Comparison of ENCODE assay signal across 12 mouse cellular contexts in the genomic region with DNA sequence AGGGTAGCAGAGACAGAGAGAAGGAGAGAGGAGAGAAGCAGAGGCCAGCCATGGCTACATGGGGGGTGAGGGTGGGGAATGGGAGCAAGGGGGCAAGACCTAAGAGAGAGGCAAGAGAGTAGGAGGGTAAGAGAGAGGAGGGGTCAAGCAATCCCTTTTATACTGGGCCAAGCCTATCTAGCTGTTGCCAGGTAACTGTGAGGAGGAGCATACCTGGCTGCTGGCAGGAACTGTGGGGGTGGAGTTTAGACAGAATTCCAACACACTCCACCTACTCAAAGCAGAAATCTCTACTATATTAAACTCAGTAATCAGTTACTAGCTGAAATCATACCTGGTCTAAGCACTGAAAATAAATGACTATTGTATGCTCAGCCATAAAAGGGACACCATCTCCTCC. TPM values are rescaled to one million over a fixed set of nuclear protein-coding genes. Genes with fewer than 3 reads are reported as not detected.
DNase-seq lines count a peak whose midpoint lies in the region; ATAC-seq lines count a peak whose summit lies in the region.
"Had no signal": no experiment of that assay in that cellular context is flagged by ENCODE, and none has a peak within 500 bp of the region (broad histone marks: within the 10 kb centered on the region; RNA-seq: fewer than 3 reads in every experiment).

No protein-coding gene starts in this region.

- H3K9me3 ChIP-seq in embryonic facial prominence, embryonic 15.5 days (replicated peaks): no peaks in the 10 kb centered on the region
- no peaks in the 10 kb centered on the region for H3K9me3 ChIP-seq in limb, embryonic 13.5 days
- no peaks in the 10 kb centered on the region for H3K9me3 ChIP-seq in stomach, embryonic 14.5 days (ENCODE audit: control insufficient read depth, low read depth, low read length)
- no peaks in the 10 kb centered on the region for H3K9me3 ChIP-seq in hindbrain, embryonic 10.5 days
- H3K9me3 ChIP-seq: G1E had no signal

- peak; percentile 56 for DNase-seq in kidney, adult 11 months
- DNase-seq in kidney, postnatal 4 days: no peak
- DNase-seq in c-Kit-positive CD71-positive TER-119-positive erythroid progenitor cells, embryonic 14.5 days (ENCODE audit: low spot score): no peak
- DNase-seq in hindbrain, embryonic 10.5 days (ENCODE audit: low spot score): no peak
- no peak for DNase-seq in urinary bladder, postnatal 14 days (ENCODE audit: low spot score)
- DNase-seq: adrenal gland, postnatal 25 days; gastrocnemius, postnatal 36 days; layer of hippocampus, postnatal 36 days had no signal

- H3K27ac ChIP-seq in embryonic facial prominence, embryonic 15.5 days (replicated peaks): no peak overlapping the region
- no peak overlapping the region for H3K27ac ChIP-seq in limb, embryonic 13.5 days
- no peak overlapping the region for H3K27ac ChIP-seq in stomach, embryonic 14.5 days (ENCODE audit: low read length)
- H3K27ac ChIP-seq in hindbrain, embryonic 10.5 days: no peak overlapping the region

- no peaks in the 10 kb centered on the region for H3K36me3 ChIP-seq in embryonic facial prominence, embryonic 15.5 days
- no peaks in the 10 kb centered on the region for H3K36me3 ChIP-seq in limb, embryonic 13.5 days
- no peaks in the 10 kb centered on the region for H3K36me3 ChIP-seq in stomach, embryonic 14.5 days (ENCODE audit: control insufficient read depth, insufficient read depth, low read length)
- peaks cover 9% of the 10 kb centered on the region for H3K36me3 ChIP-seq in hindbrain, embryonic 10.5 days

- no peak overlapping the region for H3K9ac ChIP-seq in embryonic facial prominence, embryonic 15.5 days
- H3K9ac ChIP-seq in limb, embryonic 13.5 days: no peak overlapping the region
- H3K9ac ChIP-seq in stomach, embryonic 14.5 days (replicated peaks; ENCODE audit: low read depth, low read length): no peak overlapping the region

- H3K4me3 ChIP-seq in embryonic facial prominence, embryonic 15.5 days (replicated peaks): no peak overlapping the region; the same call in 1 of the 2 replicates
- H3K4me3 ChIP-seq in limb, embryonic 13.5 days: no peak overlapping the region
- no peak overlapping the region for H3K4me3 ChIP-seq in stomach, embryonic 14.5 days (ENCODE audit: low read depth, low read length)
- no peak overlapping the region for H3K4me3 ChIP-seq in hindbrain, embryonic 10.5 days

- no peaks in the 10 kb centered on the region for H3K27me3 ChIP-seq in embryonic facial prominence, embryonic 15.5 days
- no peaks in the 10 kb centered on the region for H3K27me3 ChIP-seq in limb, embryonic 13.5 days
- H3K27me3 ChIP-seq in stomach, embryonic 14.5 days (ENCODE audit: control insufficient read depth, insufficient read depth, low read length): no peaks in the 10 kb centered on the region
- H3K27me3 ChIP-seq in hindbrain, embryonic 10.5 days (ENCODE audit: insufficient read depth, poor library complexity, severe bottlenecking): no peaks in the 10 kb centered on the region

- peak overlapping the region; percentile 63; the same call in 1 of the 2 replicates for H3K4me2 ChIP-seq in embryonic facial prominence, embryonic 15.5 days (replicated peaks)
- H3K4me2 ChIP-seq in limb, embryonic 13.5 days (replicated peaks): peak overlapping the region; percentile 81
- H3K4me2 ChIP-seq in stomach, embryonic 14.5 days (replicated peaks; ENCODE audit: low read depth, low read length): peak overlapping the region; percentile 61

- ATAC-seq in embryonic facial prominence, embryonic 15.5 days (ENCODE audit: insufficient number of reproducible peaks, low FRiP score, low TSS enrichment, low read depth): no peak
- ATAC-seq in limb, embryonic 13.5 days (ENCODE audit: low FRiP score, low read depth): no peak
- ATAC-seq in stomach, embryonic 14.5 days (ENCODE audit: insufficient number of reproducible peaks, insufficient read depth, low FRiP score, low read depth): no peak

- H3K4me1 ChIP-seq in embryonic facial prominence, embryonic 15.5 days: peaks cover 30% of the 10 kb centered on the region
- H3K4me1 ChIP-seq in limb, embryonic 13.5 days: peaks cover 20% of the 10 kb centered on the region
- H3K4me1 ChIP-seq in stomach, embryonic 14.5 days (ENCODE audit: control insufficient read depth, insufficient read depth, low read length): peaks cover 10% of the 10 kb centered on the region; the same call in 1 of the 2 replicates
- H3K4me1 ChIP-seq in hindbrain, embryonic 10.5 days (replicated peaks): peaks cover 36% of the 10 kb centered on the region

RNA-seq across cellular contexts. Expression of a gene that starts 1.6 kb away (rescaled TPM):
- 45.9 and 48.6 TPM in 2 replicates for polyA plus RNA-seq in embryonic facial prominence, embryonic 15.5 days (2015; fragmentation: Nextera tagmentation; extraction: Ambion mirVana)
- polyA plus RNA-seq in limb, embryonic 13.5 days (2015; fragmentation: Nextera tagmentation; extraction: Ambion mirVana): 54.2 and 62.7 TPM in 2 replicates
- 49.8 TPM in 2 replicates for polyA plus RNA-seq in stomach, embryonic 14.5 days (2014; fragmentation: Nextera tagmentation; extraction: Ambion mirVana)
- 52.5 and 61.5 TPM in 2 replicates for polyA plus RNA-seq in hindbrain, embryonic 10.5 days (2016; fragmentation: Nextera tagmentation; extraction: Ambion mirVana)
